Mouse (Mus musculus): Measurements from ENCODE around the gene Gaa. TPM values are rescaled to one million over a fixed set of nuclear protein-coding genes. Genes with fewer than 3 reads are reported as not detected.
"Not testable (repeated sequence)": the region's sequence is repeated elsewhere in the genome, so short reads cannot be mapped to it uniquely, and the experiment has no call there.

The Gaa gene
- polyA plus RNA-seq, 1 experiment from 2014 or later, result 74.7 TPM

DNA sequence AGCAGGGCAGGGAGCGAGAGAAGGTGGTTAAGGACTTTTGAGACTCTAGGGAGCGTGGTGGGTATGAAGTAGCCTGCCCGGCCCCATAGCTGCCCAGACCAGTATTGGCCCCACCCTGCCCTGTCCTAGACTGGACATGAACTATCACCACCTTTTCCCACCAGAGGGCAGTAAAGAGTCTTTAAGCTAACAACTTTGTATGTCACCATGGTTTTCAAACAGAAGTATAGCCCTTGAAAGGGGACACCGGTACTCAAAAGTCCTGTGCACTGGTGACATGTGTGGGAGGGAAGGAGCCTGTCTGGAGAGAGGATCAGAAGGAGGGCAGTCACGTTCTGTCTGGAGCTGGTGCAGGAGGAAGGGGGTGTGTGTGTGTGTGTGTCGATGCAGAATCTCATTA is 18.7 kb upstream of the Gaa start:
- H3K4me2 ChIP-seq (ENCODE audit: low read depth, low read length), result no peak overlapping the region
- H3K27me3 ChIP-seq (ENCODE audit: control insufficient read depth, insufficient read depth, low read length), result peaks cover 3% of the 10 kb centered on the region; the same call in 1 of the 2 replicates
- WGBS, result 21% methylated on average over 6 of the region's 6 CpGs
- no peak overlapping the region for H3K4me3 ChIP-seq (replicated peaks; ENCODE audit: low read length)
- no peaks in the 10 kb centered on the region for H3K4me1 ChIP-seq (ENCODE audit: control insufficient read depth, insufficient read depth, low read length)
- H3K36me3 ChIP-seq (ENCODE audit: control insufficient read depth, insufficient read depth, low read length), result no peaks in the 10 kb centered on the region
- H3K9me3 ChIP-seq (replicated peaks; ENCODE audit: control insufficient read depth, low read length), result no peaks in the 10 kb centered on the region
- no peak overlapping the region for H3K9ac ChIP-seq (ENCODE audit: low read length)
- H3K27ac ChIP-seq (ENCODE audit: low read length), result no peak overlapping the region
- peak; percentile 67 for ATAC-seq (ENCODE audit: insufficient read depth, low FRiP score)

DNA sequence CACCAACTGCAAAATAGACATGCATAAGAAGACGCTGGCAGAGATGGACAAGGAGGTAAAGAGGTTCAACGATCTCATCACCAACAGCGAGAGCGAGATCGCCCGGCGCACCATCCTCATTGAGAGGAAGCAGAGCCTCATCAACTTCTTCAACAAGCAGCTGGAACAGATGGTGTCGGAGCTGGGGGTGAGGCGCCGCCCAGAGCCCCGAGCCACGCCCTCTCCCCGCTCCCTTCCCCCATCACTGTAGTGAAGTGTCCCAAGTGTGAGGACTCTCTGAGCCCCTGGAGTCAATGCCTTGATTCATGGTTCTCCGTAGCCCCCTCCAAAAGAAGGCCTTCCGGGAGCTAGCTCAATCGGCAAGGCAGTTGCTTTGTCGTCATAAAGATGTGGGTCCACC is 16.7 kb upstream of the Gaa start:
- Histone ChIP-seq H3K4me3 (replicated peaks; ENCODE audit: low read length) (no peak overlapping the region), H3K27ac (ENCODE audit: low read length) (no peak overlapping the region), H3K4me2 (ENCODE audit: low read depth, low read length) (no peak overlapping the region), H3K9ac (ENCODE audit: low read length) (no peak overlapping the region), H3K4me1 (ENCODE audit: control insufficient read depth, insufficient read depth, low read length) (no peaks in the 10 kb centered on the region), H3K9me3 (replicated peaks; ENCODE audit: control insufficient read depth, low read length) (no peaks in the 10 kb centered on the region), H3K36me3 (ENCODE audit: control insufficient read depth, insufficient read depth, low read length) (no peaks in the 10 kb centered on the region), H3K27me3 (ENCODE audit: control insufficient read depth, insufficient read depth, low read length) (peaks cover 3% of the 10 kb centered on the region; the same call in 1 of the 2 replicates)
- 46% methylated on average over 17 of the region's 17 CpGs for WGBS
- ATAC-seq (ENCODE audit: insufficient read depth, low FRiP score), result no peak

DNA sequence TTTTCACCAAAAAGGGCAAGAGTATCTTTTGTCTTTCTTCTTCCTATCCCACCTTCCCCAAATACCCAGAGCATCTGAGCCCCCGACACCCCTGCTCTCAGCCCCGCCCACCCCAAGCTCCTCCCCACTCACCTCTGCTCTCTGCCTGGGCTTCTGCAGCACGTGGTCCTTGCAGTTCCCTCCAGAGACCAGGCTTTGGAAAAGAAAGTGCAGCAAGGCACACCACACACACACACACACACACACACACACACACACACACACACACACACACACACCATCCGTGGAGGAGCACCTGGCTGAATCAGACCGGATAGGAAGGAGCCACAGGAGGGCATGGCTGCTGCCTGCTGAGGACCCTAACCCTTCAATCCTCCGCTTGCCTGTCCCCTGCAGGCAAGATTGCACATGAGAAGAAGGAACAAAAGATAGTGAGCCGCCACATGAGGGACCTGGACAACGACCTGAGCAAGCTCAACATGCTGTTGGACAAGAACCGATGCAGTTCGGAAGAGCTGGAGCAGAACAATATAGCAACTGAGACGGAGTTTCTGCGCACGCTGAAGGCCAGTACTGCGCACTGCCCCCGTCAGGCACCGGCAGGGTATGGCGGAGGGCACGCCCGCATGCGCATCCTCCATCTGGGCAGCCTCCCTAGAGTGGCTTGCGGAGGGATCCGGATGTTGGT is 14.7 kb upstream of the Gaa start:
- 6% methylated on average over 22 of the region's 22 CpGs for WGBS
- Histone ChIP-seq H3K4me2 (ENCODE audit: low read depth, low read length) (peak overlapping the region; percentile 45), H3K4me3 (replicated peaks; ENCODE audit: low read length) (peak overlapping the region; percentile 8), H3K9ac (ENCODE audit: low read length) (peak overlapping the region; percentile 55; the same call in 1 of the 2 replicates), H3K9me3 (replicated peaks; ENCODE audit: control insufficient read depth, low read length) (no peaks in the 10 kb centered on the region), H3K27ac (ENCODE audit: low read length) (no peak overlapping the region), H3K4me1 (ENCODE audit: control insufficient read depth, insufficient read depth, low read length) (no peaks in the 10 kb centered on the region), H3K36me3 (ENCODE audit: control insufficient read depth, insufficient read depth, low read length) (no peaks in the 10 kb centered on the region), H3K27me3 (ENCODE audit: control insufficient read depth, insufficient read depth, low read length) (peaks cover 3% of the 10 kb centered on the region; the same call in 1 of the 2 replicates)
- peak; percentile 51; the same call in 1 of the 2 replicates for ATAC-seq (ENCODE audit: insufficient read depth, low FRiP score)

DNA sequence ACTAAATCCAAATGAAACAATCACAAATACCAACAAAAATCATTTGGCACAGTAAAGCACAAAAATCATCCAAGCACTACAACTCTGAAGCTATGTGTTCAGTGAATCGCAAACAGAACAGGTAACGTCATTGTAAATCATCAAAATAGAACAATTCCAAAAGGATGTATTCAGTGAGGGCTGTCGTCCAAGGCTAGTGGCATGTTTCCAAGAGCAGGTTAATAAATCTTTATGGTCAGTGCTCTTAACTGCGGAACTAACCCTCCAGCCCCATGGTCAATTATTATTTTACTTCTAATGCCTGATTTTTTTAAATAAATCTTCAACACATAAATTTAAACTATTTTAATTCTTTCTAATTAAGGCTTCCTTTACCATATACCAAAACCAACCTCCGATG is 11.1 kb upstream of the Gaa start:
- not testable (repeated sequence) for H3K4me3 ChIP-seq (replicated peaks; ENCODE audit: low read length); H3K9me3 ChIP-seq (replicated peaks; ENCODE audit: control insufficient read depth, low read length); H3K4me1 ChIP-seq (ENCODE audit: control insufficient read depth, insufficient read depth, low read length); H3K36me3 ChIP-seq (ENCODE audit: control insufficient read depth, insufficient read depth, low read length); H3K4me2 ChIP-seq (ENCODE audit: low read depth, low read length); H3K27me3 ChIP-seq (ENCODE audit: control insufficient read depth, insufficient read depth, low read length); H3K9ac ChIP-seq (ENCODE audit: low read length); H3K27ac ChIP-seq (ENCODE audit: low read length); ATAC-seq (ENCODE audit: insufficient read depth, low FRiP score)
- 58% methylated on average over 5 of the region's 5 CpGs for WGBS

DNA sequence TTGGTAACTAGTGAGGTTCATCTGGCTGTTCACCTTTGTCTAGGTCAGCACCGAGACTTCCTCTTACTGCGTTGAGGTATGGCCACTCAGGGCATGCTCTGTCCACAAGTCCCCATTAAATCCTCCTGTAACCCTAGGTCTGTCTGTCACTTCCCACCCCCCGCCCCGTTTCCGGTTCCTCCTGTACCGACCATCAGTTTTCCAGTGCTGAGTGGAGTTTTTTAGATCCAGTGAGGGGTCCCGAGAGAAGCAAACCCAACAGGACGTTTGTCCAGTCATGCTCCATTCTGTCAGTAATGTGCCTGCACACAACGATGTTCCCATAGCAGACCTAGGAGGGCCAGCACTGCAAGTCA is 9.5 kb upstream of the Gaa start:
- H3K9me3 ChIP-seq (replicated peaks; ENCODE audit: control insufficient read depth, low read length), result no peaks in the 10 kb centered on the region
- H3K4me3 ChIP-seq (replicated peaks; ENCODE audit: low read length), result peak overlapping the region; percentile 30; the same call in 1 of the 2 replicates
- peaks cover 6% of the 10 kb centered on the region; the same call in 1 of the 2 replicates for H3K4me1 ChIP-seq (ENCODE audit: control insufficient read depth, insufficient read depth, low read length)
- no peaks in the 10 kb centered on the region for H3K27me3 ChIP-seq (ENCODE audit: control insufficient read depth, insufficient read depth, low read length)
- 60% methylated on average over 9 of the region's 9 CpGs for WGBS
- no peaks in the 10 kb centered on the region for H3K36me3 ChIP-seq (ENCODE audit: control insufficient read depth, insufficient read depth, low read length)
- H3K4me2 ChIP-seq (ENCODE audit: low read depth, low read length), result peak overlapping the region; percentile 54
- H3K9ac ChIP-seq (ENCODE audit: low read length), result peak overlapping the region; percentile 57
- no peak for ATAC-seq (ENCODE audit: insufficient read depth, low FRiP score)
- H3K27ac ChIP-seq (ENCODE audit: low read length), result peak overlapping the region; percentile 42

DNA sequence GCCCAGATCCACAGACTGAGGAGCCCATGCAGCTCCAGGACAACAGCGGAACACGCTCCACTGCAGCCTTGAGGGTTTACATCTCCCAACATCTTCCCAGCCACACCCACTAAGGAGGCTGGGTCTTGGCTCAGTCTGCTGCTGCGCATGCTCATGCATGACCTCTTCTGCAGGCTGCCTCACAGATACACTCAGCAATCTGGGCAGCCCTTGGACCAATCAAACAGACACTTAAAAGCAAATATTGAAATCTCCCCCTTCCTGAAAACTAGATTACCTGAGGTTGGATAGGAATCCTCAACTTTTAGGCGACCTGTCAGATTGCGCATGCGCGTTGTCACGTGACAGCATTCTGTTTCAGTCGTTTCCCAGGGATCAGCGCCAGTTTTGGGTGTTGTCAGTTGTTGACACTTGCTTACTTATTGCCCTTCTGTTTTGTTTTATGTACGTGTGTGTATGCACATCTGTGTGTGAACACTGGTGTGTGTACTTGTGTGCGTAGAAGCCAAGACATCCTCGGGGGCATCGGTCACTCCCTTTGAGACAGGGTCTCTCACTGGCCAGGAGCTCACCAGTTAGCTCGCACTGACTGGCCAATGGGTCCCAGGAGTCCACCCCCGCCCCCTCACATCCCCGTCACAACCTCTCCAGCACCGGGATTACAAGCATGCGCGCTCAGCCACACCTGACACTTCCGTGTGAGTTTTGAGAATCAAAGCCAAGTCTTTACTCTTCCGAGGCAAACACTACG is 8.9 kb upstream of the Gaa start:
- Histone ChIP-seq H3K9me3 (replicated peaks; ENCODE audit: control insufficient read depth, low read length) (no peaks in the 10 kb centered on the region), H3K4me3 (replicated peaks; ENCODE audit: low read length) (peak overlapping the region; percentile 30), H3K27me3 (ENCODE audit: control insufficient read depth, insufficient read depth, low read length) (no peaks in the 10 kb centered on the region), H3K4me2 (ENCODE audit: low read depth, low read length) (peak overlapping the region; percentile 54), H3K27ac (ENCODE audit: low read length) (peak overlapping the region; percentile 42), H3K4me1 (ENCODE audit: control insufficient read depth, insufficient read depth, low read length) (peaks cover 6% of the 10 kb centered on the region; the same call in 1 of the 2 replicates), H3K36me3 (ENCODE audit: control insufficient read depth, insufficient read depth, low read length) (no peaks in the 10 kb centered on the region), H3K9ac (ENCODE audit: low read length) (peak overlapping the region; percentile 57)
- 53% methylated on average over 23 of the region's 23 CpGs for WGBS
- peak; percentile 74 for ATAC-seq (ENCODE audit: insufficient read depth, low FRiP score)

DNA sequence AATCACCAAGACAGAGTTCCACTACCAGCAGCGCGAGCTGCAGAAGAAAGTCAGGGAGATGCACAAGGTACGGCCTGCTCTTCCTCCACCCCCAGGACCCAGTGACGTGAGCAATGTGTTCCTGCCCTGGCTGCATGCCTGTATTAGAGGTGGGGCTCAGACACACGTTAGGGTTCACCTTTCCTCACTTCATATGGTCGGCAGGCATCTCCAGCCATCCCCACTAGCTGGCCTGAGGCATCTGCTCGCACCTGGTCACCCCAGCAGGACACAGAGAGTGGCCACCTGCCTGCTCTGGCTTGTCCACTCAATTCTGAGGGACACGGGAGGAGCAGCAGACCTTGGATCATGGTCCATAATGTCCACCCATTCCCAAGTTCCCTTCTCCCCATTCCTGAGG is 7.7 kb upstream of the Gaa start:
- Histone ChIP-seq H3K4me1 (ENCODE audit: control insufficient read depth, insufficient read depth, low read length) (peaks cover 6% of the 10 kb centered on the region; the same call in 1 of the 2 replicates), H3K27ac (ENCODE audit: low read length) (no peak overlapping the region), H3K4me2 (ENCODE audit: low read depth, low read length) (no peak overlapping the region), H3K36me3 (ENCODE audit: control insufficient read depth, insufficient read depth, low read length) (no peaks in the 10 kb centered on the region), H3K9ac (ENCODE audit: low read length) (no peak overlapping the region), H3K9me3 (replicated peaks; ENCODE audit: control insufficient read depth, low read length) (no peaks in the 10 kb centered on the region), H3K27me3 (ENCODE audit: control insufficient read depth, insufficient read depth, low read length) (no peaks in the 10 kb centered on the region), H3K4me3 (replicated peaks; ENCODE audit: low read length) (no peak overlapping the region)
- no peak for ATAC-seq (ENCODE audit: insufficient read depth, low FRiP score)
- 77% methylated on average over 8 of the region's 8 CpGs for WGBS

DNA sequence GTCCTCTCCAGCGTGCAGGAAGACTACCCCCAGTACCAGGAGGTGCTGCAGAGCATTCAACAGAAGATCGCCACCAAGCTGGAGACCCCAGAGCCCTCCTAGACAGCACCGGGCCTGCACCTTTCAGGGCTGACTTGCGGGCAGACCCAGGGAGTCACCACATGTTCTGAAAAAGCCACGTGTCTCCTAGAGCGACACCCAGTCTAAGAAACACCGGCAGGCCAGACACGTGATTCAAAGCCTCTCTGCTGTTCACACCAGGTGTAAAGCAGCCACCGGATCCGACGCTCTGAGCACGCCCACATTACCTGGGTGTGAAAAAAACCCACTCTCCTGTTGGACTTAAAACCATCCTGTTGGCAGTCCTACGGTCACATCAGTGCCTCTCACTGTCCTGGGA is 3.3 kb upstream of the Gaa start:
- H3K27ac ChIP-seq (ENCODE audit: low read length), result no peak overlapping the region
- peaks cover 8% of the 10 kb centered on the region for H3K4me1 ChIP-seq (ENCODE audit: control insufficient read depth, insufficient read depth, low read length)
- H3K9ac ChIP-seq (ENCODE audit: low read length), result no peak overlapping the region
- no peaks in the 10 kb centered on the region for H3K27me3 ChIP-seq (ENCODE audit: control insufficient read depth, insufficient read depth, low read length)
- H3K36me3 ChIP-seq (ENCODE audit: control insufficient read depth, insufficient read depth, low read length), result no peaks in the 10 kb centered on the region
- no peaks in the 10 kb centered on the region for H3K9me3 ChIP-seq (replicated peaks; ENCODE audit: control insufficient read depth, low read length)
- no peak overlapping the region for H3K4me3 ChIP-seq (replicated peaks; ENCODE audit: low read length)
- 88% methylated on average over 13 of the region's 13 CpGs for WGBS
- no peak overlapping the region for H3K4me2 ChIP-seq (ENCODE audit: low read depth, low read length)
- no peak for ATAC-seq (ENCODE audit: insufficient read depth, low FRiP score)

DNA sequence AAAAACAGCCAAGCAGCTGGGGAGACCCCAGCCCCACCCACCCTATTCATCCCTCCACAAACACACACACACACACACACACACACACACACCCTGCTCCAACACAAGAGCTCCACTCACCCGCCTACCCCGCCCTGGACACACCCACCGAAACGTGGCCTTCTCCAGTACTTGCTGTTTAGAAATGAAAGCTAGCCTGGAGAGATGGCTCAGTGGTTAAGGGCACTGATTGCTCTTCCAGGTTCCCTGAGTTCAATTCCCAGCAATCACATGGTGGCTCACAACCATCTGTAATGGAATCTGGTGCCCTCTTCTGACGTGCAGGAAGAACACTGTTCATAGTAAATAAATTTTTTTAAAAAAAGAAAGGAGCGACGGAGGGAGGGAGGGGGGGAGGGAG is 1.9 kb upstream of the Gaa start:
- no peaks in the 10 kb centered on the region for H3K9me3 ChIP-seq (replicated peaks; ENCODE audit: control insufficient read depth, low read length)
- H3K4me3 ChIP-seq (replicated peaks; ENCODE audit: low read length), result no peak overlapping the region
- H3K4me2 ChIP-seq (ENCODE audit: low read depth, low read length), result no peak overlapping the region
- H3K36me3 ChIP-seq (ENCODE audit: control insufficient read depth, insufficient read depth, low read length), result no peaks in the 10 kb centered on the region
- no peak overlapping the region for H3K9ac ChIP-seq (ENCODE audit: low read length)
- H3K4me1 ChIP-seq (ENCODE audit: control insufficient read depth, insufficient read depth, low read length), result peaks cover 8% of the 10 kb centered on the region
- no peaks in the 10 kb centered on the region for H3K27me3 ChIP-seq (ENCODE audit: control insufficient read depth, insufficient read depth, low read length)
- H3K27ac ChIP-seq (ENCODE audit: low read length), result no peak overlapping the region
- ATAC-seq (ENCODE audit: insufficient read depth, low FRiP score), result no peak
- WGBS, result 72% methylated on average over 7 of the region's 7 CpGs
